Mouse (Mus musculus): ENCODE results near the gene Olfr816. TPM values are rescaled to one million over a fixed set of nuclear protein-coding genes. Genes with fewer than 3 reads are reported as not detected.
"Not testable (repeated sequence)": the region's sequence is repeated elsewhere in the genome, so short reads cannot be mapped to it uniquely, and the experiment has no call there.

The Olfr816 gene
- polyA plus RNA-seq (2016; fragmentation: Nextera tagmentation; extraction: Ambion mirVana) = not detected in 2 replicates

DNA sequence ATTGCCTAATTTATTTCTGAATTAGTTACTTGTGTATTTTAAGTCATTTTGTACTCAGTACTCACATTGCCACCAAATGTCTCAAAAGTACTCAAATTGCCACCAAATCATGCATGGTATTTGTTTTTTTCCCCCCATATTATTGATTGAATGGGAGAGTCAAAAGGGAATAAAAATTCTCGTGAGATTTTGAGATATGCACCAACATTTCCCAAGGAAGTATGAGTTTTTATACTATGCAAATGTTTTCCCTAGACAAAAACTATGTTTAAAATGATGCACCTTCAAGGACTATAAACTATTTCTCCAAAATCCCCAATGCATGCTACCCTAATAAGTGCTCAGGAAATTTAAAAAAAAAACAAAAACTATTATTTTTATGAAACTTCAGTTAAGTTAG lies at the start of gene Olfr816:
Gene Olfr816 (minus strand): TSS at position 101 of the 400 bp plus-strand sequence.
- H3K27me3 ChIP-seq (ENCODE audit: low read depth, poor library complexity, severe bottlenecking) = no peaks in the 10 kb centered on the region
- H3K36me3 ChIP-seq = no peaks in the 10 kb centered on the region
- 89% methylated on average over 1 of the region's 1 CpGs for WGBS
- DNase-seq (ENCODE audit: low spot score) = no peak
- no peak within 1 kb of the TSS for H3K27ac ChIP-seq (replicated peaks)
- no peaks in the 10 kb centered on the region for H3K9me3 ChIP-seq (replicated peaks)
- H3K4me3 ChIP-seq = no peak within 1 kb of the TSS
- H3K4me1 ChIP-seq = no peaks in the 10 kb centered on the region

DNA sequence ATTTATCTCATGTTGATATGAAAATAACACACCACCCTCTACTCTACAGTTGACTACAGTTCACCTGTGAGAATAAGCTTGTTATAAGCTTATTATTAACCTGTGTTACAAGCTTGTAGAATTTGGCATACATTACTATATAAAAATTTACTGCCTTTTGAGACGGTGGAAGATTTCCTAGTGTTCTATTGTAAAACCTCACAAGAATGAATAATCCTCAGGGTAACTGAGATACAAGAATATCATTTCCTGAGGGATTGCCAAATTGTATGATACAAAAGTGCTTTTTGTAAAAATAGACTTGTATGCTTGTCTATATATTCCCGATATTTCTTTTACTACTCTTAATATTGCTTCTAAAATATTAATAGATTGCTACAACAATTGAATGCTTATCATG lies 33.6 kb upstream of the Olfr816 start, which contains the start of gene Olfr818:
Gene Olfr818 (minus strand): TSS at position 101 of the 400 bp plus-strand sequence.
- no peak for DNase-seq (ENCODE audit: low spot score)
- Histone ChIP-seq H3K27ac (replicated peaks) (no peak within 1 kb of the TSS), H3K4me3 (no peak within 1 kb of the TSS), H3K36me3 (no peaks in the 10 kb centered on the region), H3K4me1 (no peaks in the 10 kb centered on the region), H3K27me3 (ENCODE audit: low read depth, poor library complexity, severe bottlenecking) (no peaks in the 10 kb centered on the region), H3K9me3 (replicated peaks) (no peaks in the 10 kb centered on the region)
- 91% methylated on average over 2 of the region's 2 CpGs for WGBS

DNA sequence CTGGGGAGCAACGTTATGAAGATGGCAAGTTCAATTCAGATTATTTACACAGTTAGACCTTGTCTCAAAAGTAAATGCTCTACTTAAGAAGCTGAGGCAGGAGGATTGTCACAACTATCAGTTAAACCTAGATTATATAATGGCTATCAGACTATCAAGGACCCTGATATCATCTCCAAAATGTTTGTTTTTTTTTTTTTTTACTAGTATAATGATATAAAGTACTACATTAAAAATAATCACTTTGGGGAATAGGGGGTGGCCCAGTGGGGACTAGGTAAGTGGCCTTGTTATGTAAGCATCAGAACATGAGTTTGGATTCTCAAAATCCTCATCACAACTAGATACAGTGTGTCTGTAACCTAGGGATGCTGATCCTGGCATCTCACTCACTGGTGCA lies 9.6 kb downstream of the Olfr816 start, which contains the start of gene Olfr815:
Gene Olfr815 (minus strand): TSS at position 101 of the 400 bp plus-strand sequence.
- H3K4me1 ChIP-seq; H3K4me3 ChIP-seq; H3K27me3 ChIP-seq (ENCODE audit: low read depth, poor library complexity, severe bottlenecking); DNase-seq (ENCODE audit: low spot score); H3K36me3 ChIP-seq; H3K27ac ChIP-seq (replicated peaks); H3K9me3 ChIP-seq (replicated peaks): not testable (repeated sequence)
- WGBS = 69% methylated on average over 1 of the region's 1 CpGs

DNA sequence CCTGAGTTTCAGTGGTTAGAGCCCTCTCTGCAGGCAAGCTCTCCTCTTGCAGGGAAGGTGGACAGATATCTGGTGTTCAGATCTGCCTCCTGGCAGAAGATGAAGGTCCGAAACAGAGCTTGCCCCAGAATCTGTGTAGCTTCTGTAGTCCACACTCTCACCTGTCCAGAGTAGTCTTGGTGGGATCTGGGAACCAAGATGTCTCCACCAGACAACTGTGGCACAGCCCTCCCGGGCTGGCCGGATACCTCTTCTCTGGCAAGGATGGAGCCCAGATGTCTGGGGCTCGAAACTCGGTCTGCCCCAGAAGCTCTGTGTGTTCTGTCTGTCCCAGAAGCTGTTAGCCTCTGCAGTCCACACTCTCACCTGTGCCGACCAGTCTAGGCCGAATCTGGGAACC lies 29.5 kb downstream of the Olfr816 start:
- Histone ChIP-seq H3K4me3 (no peak overlapping the region), H3K27ac (replicated peaks) (no peak overlapping the region), H3K4me1 (no peaks in the 10 kb centered on the region), H3K27me3 (ENCODE audit: low read depth, poor library complexity, severe bottlenecking) (no peaks in the 10 kb centered on the region), H3K9me3 (replicated peaks) (peaks cover 3% of the 10 kb centered on the region; the same call in 1 of the 2 replicates), H3K36me3 (no peaks in the 10 kb centered on the region)
- WGBS = 91% methylated on average over 7 of the region's 7 CpGs
- no peak for DNase-seq (ENCODE audit: low spot score)

DNA sequence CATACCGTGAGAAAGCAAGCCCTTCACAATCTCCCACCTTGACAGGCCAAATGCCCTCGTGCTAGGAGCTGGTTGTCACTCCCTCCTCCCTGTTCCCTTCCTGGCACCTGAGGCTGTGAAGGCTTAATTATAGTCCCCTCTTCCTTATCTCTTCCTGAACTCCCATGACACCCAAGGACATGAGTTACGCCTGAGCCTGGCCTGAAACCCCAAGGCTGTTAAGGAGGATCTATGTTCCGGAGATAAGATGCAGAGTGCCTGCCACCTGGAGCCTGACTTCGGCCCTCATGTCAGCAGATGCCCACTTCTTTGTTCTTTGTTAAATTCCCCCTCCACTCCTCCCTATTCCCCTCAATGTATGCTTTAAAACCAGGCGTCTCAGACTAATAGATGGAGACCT lies 29.9 kb downstream of the Olfr816 start:
- not testable (repeated sequence) for H3K27ac ChIP-seq (replicated peaks); H3K36me3 ChIP-seq; DNase-seq (ENCODE audit: low spot score); H3K4me1 ChIP-seq; H3K4me3 ChIP-seq; H3K9me3 ChIP-seq (replicated peaks); H3K27me3 ChIP-seq (ENCODE audit: low read depth, poor library complexity, severe bottlenecking)
- 90% methylated on average over 6 of the region's 6 CpGs for WGBS

DNA sequence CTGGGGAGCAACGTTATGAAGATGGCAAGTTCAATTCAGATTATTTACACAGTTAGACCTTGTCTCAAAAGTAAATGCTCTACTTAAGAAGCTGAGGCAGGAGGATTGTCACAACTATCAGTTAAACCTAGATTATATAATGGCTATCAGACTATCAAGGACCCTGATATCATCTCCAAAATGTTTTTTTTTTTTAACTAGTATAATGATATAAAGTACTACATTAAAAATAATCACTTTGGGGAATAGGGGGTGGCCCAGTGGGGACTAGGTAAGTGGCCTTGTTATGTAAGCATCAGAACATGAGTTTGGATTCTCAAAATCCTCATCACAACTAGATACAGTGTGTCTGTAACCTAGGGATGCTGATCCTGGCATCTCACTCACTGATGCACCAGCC lies 35.6 kb downstream of the Olfr816 start, which contains the start of gene Olfr814:
Gene Olfr814 (minus strand): TSS at position 101 of the 400 bp plus-strand sequence.
- 78% methylated on average over 1 of the region's 1 CpGs for WGBS
- not testable (repeated sequence) for H3K36me3 ChIP-seq; H3K4me3 ChIP-seq; H3K4me1 ChIP-seq; H3K27me3 ChIP-seq (ENCODE audit: low read depth, poor library complexity, severe bottlenecking); H3K27ac ChIP-seq (replicated peaks); DNase-seq (ENCODE audit: low spot score); H3K9me3 ChIP-seq (replicated peaks)

Other genes with a start within 250 kb of the Olfr816 start
- not detected in 2 replicates for gene Olfr801, start 241.7 kb downstream of the Olfr816 start, polyA plus RNA-seq (2016; fragmentation: Nextera tagmentation; extraction: Ambion mirVana)
- not detected in 2 replicates for gene Olfr802, start 227.4 kb downstream of the Olfr816 start, polyA plus RNA-seq (2016; fragmentation: Nextera tagmentation; extraction: Ambion mirVana)
- gene Olfr803, start 221.3 kb downstream of the Olfr816 start, polyA plus RNA-seq (2016; fragmentation: Nextera tagmentation; extraction: Ambion mirVana) = not detected in 2 replicates
- gene Olfr804, start 212.4 kb downstream of the Olfr816 start, polyA plus RNA-seq (2016; fragmentation: Nextera tagmentation; extraction: Ambion mirVana) = not detected in 2 replicates
- gene Olfr805, start 186.2 kb downstream of the Olfr816 start, polyA plus RNA-seq (2016; fragmentation: Nextera tagmentation; extraction: Ambion mirVana) = not detected in 2 replicates
- not detected in 2 replicates for gene Olfr806, start 173.7 kb downstream of the Olfr816 start, polyA plus RNA-seq (2016; fragmentation: Nextera tagmentation; extraction: Ambion mirVana)
- not detected in 2 replicates for gene Olfr807, start 157.8 kb downstream of the Olfr816 start, polyA plus RNA-seq (2016; fragmentation: Nextera tagmentation; extraction: Ambion mirVana)
- not detected in 2 replicates for gene Olfr808, start 150.1 kb downstream of the Olfr816 start, polyA plus RNA-seq (2016; fragmentation: Nextera tagmentation; extraction: Ambion mirVana)
- not detected in 2 replicates for gene Olfr809, start 141.0 kb downstream of the Olfr816 start, polyA plus RNA-seq (2016; fragmentation: Nextera tagmentation; extraction: Ambion mirVana)
- gene Olfr810, start 120.7 kb downstream of the Olfr816 start, polyA plus RNA-seq (2016; fragmentation: Nextera tagmentation; extraction: Ambion mirVana) = not detected in 2 replicates
- gene Olfr811, start 111.2 kb downstream of the Olfr816 start, polyA plus RNA-seq (2016; fragmentation: Nextera tagmentation; extraction: Ambion mirVana) = not detected in 2 replicates
- gene Olfr812, start 69.5 kb downstream of the Olfr816 start, polyA plus RNA-seq (2016; fragmentation: Nextera tagmentation; extraction: Ambion mirVana) = not detected in 2 replicates
- not detected in 2 replicates for gene Olfr813, start 60.2 kb downstream of the Olfr816 start, polyA plus RNA-seq (2016; fragmentation: Nextera tagmentation; extraction: Ambion mirVana)
- gene Olfr814, start 35.7 kb downstream of the Olfr816 start, polyA plus RNA-seq (2016; fragmentation: Nextera tagmentation; extraction: Ambion mirVana) = not detected in 2 replicates
- not detected in 2 replicates for gene Olfr815, start 9.7 kb downstream of the Olfr816 start, polyA plus RNA-seq (2016; fragmentation: Nextera tagmentation; extraction: Ambion mirVana)
- not detected in 2 replicates for gene Olfr818, start 33.5 kb upstream of the Olfr816 start, polyA plus RNA-seq (2016; fragmentation: Nextera tagmentation; extraction: Ambion mirVana)
- not detected in 2 replicates for gene Olfr819, start 51.7 kb upstream of the Olfr816 start, polyA plus RNA-seq (2016; fragmentation: Nextera tagmentation; extraction: Ambion mirVana)
- gene Olfr247, start 60.5 kb upstream of the Olfr816 start, polyA plus RNA-seq (2016; fragmentation: Nextera tagmentation; extraction: Ambion mirVana) = not detected in 2 replicates
- not detected in 2 replicates for gene Gm10310, start 69.5 kb upstream of the Olfr816 start, polyA plus RNA-seq (2016; fragmentation: Nextera tagmentation; extraction: Ambion mirVana)
- gene Olfr820, start 97.0 kb upstream of the Olfr816 start, polyA plus RNA-seq (2016; fragmentation: Nextera tagmentation; extraction: Ambion mirVana) = not detected in 2 replicates
- gene Olfr821, start 114.8 kb upstream of the Olfr816 start, polyA plus RNA-seq (2016; fragmentation: Nextera tagmentation; extraction: Ambion mirVana) = not detected in 2 replicates
- gene Olfr822, start 155.6 kb upstream of the Olfr816 start, polyA plus RNA-seq (2016; fragmentation: Nextera tagmentation; extraction: Ambion mirVana) = not detected in 2 replicates
- not detected in 2 replicates for gene Olfr823, start 199.8 kb upstream of the Olfr816 start, polyA plus RNA-seq (2016; fragmentation: Nextera tagmentation; extraction: Ambion mirVana)
- gene Olfr824, start 214.4 kb upstream of the Olfr816 start, polyA plus RNA-seq (2016; fragmentation: Nextera tagmentation; extraction: Ambion mirVana) = not detected in 2 replicates